Mouse (Mus musculus) spleen, embryonic (tissue): ENCODE measurements at regions not wholly inside any gene's neighbourhood (a gene's known extent, or its start where the extent isn't known, plus 50 kb on each side); places are given as distances from the start of the nearest gene placed in this dataset.

Experiments
- CTCF ChIA-PET: fragments of 350-600 bp; sonication (Branson Sonifier 250); formaldehyde crosslinking; loops from one replicate; lab custom pipeline; 2022; lab: Charles Lee

GRCm38 (mm10) chr6:144880098-144880497 is 98.3 kb upstream of the Sox5 start:
- CTCF ChIA-PET: no interaction called here

- CTCF ChIA-PET: no interaction called here
Measured at GRCm38 (mm10) chr6:144876758-144877157, 95.0 kb upstream of the Sox5 start.

DNA sequence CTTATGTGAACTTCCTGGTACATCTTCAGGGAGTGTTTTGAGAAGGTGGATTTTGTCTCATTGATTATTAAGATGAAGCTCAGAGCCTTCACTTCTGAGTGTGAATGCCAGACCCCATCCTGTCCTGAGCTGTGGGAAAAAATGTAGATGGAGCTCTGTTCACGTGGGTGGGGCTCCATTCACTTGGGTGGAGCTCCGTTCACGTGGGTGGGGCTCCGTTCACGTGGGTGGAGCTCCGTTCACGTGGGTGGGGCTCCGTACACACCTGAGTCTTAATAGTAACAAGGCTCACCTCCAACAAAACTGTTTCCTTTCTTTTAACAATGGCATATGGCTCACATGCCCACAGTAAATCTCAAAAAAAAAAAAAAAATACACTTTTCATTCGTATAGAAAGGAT is 94.1 kb upstream of the Sox5 start:
- CTCF ChIA-PET: no interaction called here

- CTCF ChIA-PET: no interaction called here
Measured at GRCm38 (mm10) chr6:144874251-144874650, 92.5 kb upstream of the Sox5 start.

- CTCF ChIA-PET: interaction anchor here (0.6 kb wide), 1 partner anchor 18 kb away, joined by 3 read pairs; no protein-coding TSS in a partner anchor
Measured at GRCm38 (mm10) chr6:144870949-144871348, 89.2 kb upstream of the Sox5 start.

- CTCF ChIA-PET: no interaction called here
Measured at GRCm38 (mm10) chr6:144867333-144867732, 85.6 kb upstream of the Sox5 start.

DNA sequence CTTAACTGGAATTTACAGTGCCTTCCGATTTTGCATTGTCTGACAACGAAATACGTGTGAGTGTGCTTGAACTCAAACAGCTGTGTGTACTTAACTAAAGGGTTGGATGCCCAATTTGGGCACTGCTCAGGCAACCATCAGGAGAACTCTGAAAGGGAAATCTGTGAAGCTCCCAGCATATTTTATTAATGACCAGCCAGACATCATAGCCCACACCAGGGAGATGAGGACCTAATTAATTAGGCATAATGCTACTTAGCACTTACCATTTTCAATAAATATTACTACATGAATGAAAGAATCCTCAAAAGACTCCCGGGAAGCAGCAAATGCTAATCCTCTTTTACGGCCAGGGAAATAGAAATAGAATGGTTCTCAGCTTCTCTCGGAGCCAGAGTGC is 82.2 kb upstream of the Sox5 start:
- CTCF ChIA-PET: interaction anchor here (0.5 kb wide), 1 partner anchor 70 kb away, joined by 7 read pairs; no protein-coding TSS in a partner anchor

- CTCF ChIA-PET: no interaction called here
Measured at GRCm38 (mm10) chr6:144863430-144863994, 81.7 kb upstream of the Sox5 start.

DNA sequence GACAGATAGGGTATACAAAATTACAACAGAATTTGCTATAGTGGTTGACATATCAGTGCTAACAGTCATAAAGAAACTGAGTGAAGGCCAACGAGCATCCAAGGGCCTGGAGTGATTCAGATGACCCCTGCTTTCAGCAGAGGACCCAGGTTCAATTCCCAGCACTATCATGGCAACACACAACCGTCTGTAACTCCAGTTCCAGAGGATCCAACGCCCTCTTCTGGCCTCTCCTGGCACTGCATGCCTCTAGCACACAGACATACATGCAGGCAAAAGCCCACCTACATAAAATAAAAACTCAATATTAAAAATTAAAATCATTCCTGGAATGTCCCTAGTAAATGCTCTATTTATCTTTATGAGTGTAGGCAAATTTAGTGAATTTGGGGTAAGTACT is 59.7 kb upstream of the Sox5 start:
- CTCF ChIA-PET: no interaction called here

- CTCF ChIA-PET: no interaction called here
Measured at GRCm38 (mm10) chr6:144839383-144839782, 57.6 kb upstream of the Sox5 start.

GRCm38 (mm10) chr6:144834323-144835183 is 52.8 kb upstream of the Sox5 start:
- CTCF ChIA-PET: no interaction called here
